Mouse (Mus musculus) intestine, postnatal 0 days (tissue): ENCODE measurements around the gene Gm5089. TPM values are rescaled to one million over a fixed set of nuclear protein-coding genes. Genes with fewer than 3 reads are reported as not detected.

Experiments
- ATAC-seq: fragments of 200-750 bp; cut with Nextera tagmentation; 2 replicates; pipeline ENCODE4 v1.8.0; 2017; ENCODE audit warnings: mild to moderate bottlenecking, moderate TSS enrichment, moderate library complexity
- H3K27ac ChIP-seq: fragments of 300-500 bp; sonication (generic); 2 replicates; pipeline ENCODE4 v1.5.1; 2014; ENCODE audit warnings: mild to moderate bottlenecking, low read depth, low read length, moderate library complexity
- H3K27me3 ChIP-seq: fragments of 300-500 bp; sonication (generic); replicated peaks from 2 replicates; pipeline ENCODE4 v1.6.1; 2014; ENCODE audit warnings: low read length, mixed read lengths; ENCODE audit not compliant: control insufficient read depth, insufficient read depth
- H3K36me3 ChIP-seq: fragments of 300-500 bp; sonication (generic); 2 replicates; pipeline ENCODE4 v1.6.1; 2014; ENCODE audit warnings: mild to moderate bottlenecking, moderate library complexity; ENCODE audit not compliant: control insufficient read depth, insufficient read depth
- H3K4me1 ChIP-seq: fragments of 300-500 bp; sonication (generic); replicated peaks from 2 replicates; pipeline ENCODE4 v1.6.1; 2014; ENCODE audit warnings: antibody characterized with exemption, low read length, mixed read lengths; ENCODE audit not compliant: control insufficient read depth, insufficient read depth
- H3K4me2 ChIP-seq: fragments of 300-500 bp; sonication (generic); replicated peaks from 2 replicates; pipeline ENCODE4 v1.6.1; 2014; ENCODE audit warnings: low read depth, mild to moderate bottlenecking, moderate library complexity
- H3K4me3 ChIP-seq: fragments of 300-500 bp; sonication (generic); 2 replicates; pipeline ENCODE4 v1.5.1; 2014; ENCODE audit warnings: low read depth, low read length
- H3K9ac ChIP-seq: fragments of 300-500 bp; sonication (generic); 2 replicates; pipeline ENCODE4 v1.6.1; 2014; ENCODE audit warnings: mild to moderate bottlenecking, low read depth, low read length
- H3K9me3 ChIP-seq: fragments of 300-500 bp; sonication (generic); 2 replicates; pipeline ENCODE4 v1.6.1; 2016; ENCODE audit warnings: mixed run types; ENCODE audit not compliant: control insufficient read depth
- CTCF ChIP-seq: sonication (generic); IDR thresholded peaks from 2 replicates; pipeline ENCODE4 v1.5.1; 2016; ENCODE audit warnings: low read depth, mild to moderate bottlenecking, control low read depth, antibody characterized with exemption, moderate library complexity
- WGBS: fragments of 180-500 bp; shearing (Covaris S2); extraction: QIAGEN DNeasy Blood & Tissue Kit; methylation state at CpG from one replicate; pipeline ENCODE4 v1.1.7; 2014; 5-methylcytosine and 5-hydroxymethylcytosine counted together
- polyA plus RNA-seq: library from polyadenylated mRNA; unstranded; fragments of >200 nt; fragmentation: Nextera tagmentation; extraction: Ambion mirVana; gene quantifications from 2 replicates; pipeline ENCODE4 v1.2.1, GENCODE M21; 2015

Gm5089 gene
- polyA plus RNA-seq, 1 experiment from 2014 or later, result not detected

- Histone ChIP-seq H3K9me3 (no peaks in the 10 kb centered on the region), H3K36me3 (no peaks in the 10 kb centered on the region), H3K27me3 (peaks cover 88% of the 10 kb centered on the region), H3K4me2 (no peak overlapping the region), H3K9ac (no peak overlapping the region), H3K4me1 (no peaks in the 10 kb centered on the region), H3K4me3 (no peak overlapping the region), H3K27ac (no peak overlapping the region)
- no peak for ATAC-seq
- 3% methylated on average over 5 of the region's 5 CpGs for WGBS
- TF ChIP-seq CTCF, result no peak
These were observed 38.1 kb upstream of the Gm5089 start for GRCm38 (mm10) chr14:122489041-122489440.

DNA sequence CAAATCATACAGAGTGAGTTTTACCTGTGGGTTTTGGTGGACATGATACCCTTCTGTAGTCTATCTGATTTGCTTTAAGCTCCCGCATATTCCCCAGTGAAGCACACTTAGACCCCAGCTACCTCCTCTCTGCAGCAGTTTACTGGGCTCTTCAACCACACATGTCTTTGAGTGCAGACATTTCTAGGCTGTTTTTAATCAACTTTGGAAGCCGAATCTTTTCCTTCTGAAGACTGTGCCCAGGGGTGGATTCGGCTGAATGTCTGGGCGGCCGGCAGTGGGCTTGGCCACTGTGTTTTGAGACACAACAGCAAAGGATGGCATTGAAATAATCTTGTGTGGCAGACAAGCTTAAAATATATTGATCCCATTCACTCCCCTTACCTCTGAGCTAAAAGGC lies 36.5 kb upstream of the Gm5089 start:
- Histone ChIP-seq H3K9ac (no peak overlapping the region), H3K9me3 (no peaks in the 10 kb centered on the region), H3K4me1 (no peaks in the 10 kb centered on the region), H3K27me3 (peaks cover 91% of the 10 kb centered on the region), H3K27ac (no peak overlapping the region), H3K4me2 (no peak overlapping the region), H3K4me3 (no peak overlapping the region), H3K36me3 (no peaks in the 10 kb centered on the region)
- no peak for ATAC-seq
- TF ChIP-seq CTCF, result no peak
- 5% methylated on average over 5 of the region's 5 CpGs for WGBS

GRCm38 (mm10) chr14:122486611-122487010 lies 35.7 kb upstream of the Gm5089 start:
- no peak overlapping the region for H3K4me2 ChIP-seq
- no peak overlapping the region for H3K9ac ChIP-seq
- H3K27ac ChIP-seq, result no peak overlapping the region
- H3K36me3 ChIP-seq, result no peaks in the 10 kb centered on the region
- no peak for TF ChIP-seq CTCF
- WGBS, result 8% methylated on average over 1 of the region's 1 CpGs
- H3K4me3 ChIP-seq, result no peak overlapping the region
- no peaks in the 10 kb centered on the region for H3K4me1 ChIP-seq
- peaks cover 96% of the 10 kb centered on the region for H3K27me3 ChIP-seq
- no peak for ATAC-seq
- no peaks in the 10 kb centered on the region for H3K9me3 ChIP-seq

- Histone ChIP-seq H3K4me1 (no peaks in the 10 kb centered on the region), H3K9me3 (no peaks in the 10 kb centered on the region), H3K4me2 (no peak overlapping the region), H3K27me3 (peaks cover 95% of the 10 kb centered on the region), H3K27ac (no peak overlapping the region), H3K4me3 (no peak overlapping the region), H3K36me3 (no peaks in the 10 kb centered on the region), H3K9ac (no peak overlapping the region)
- ATAC-seq, result no peak
- no peak for TF ChIP-seq CTCF
- 4% methylated on average over 12 of the region's 12 CpGs for WGBS
These were observed 34.8 kb upstream of the Gm5089 start for GRCm38 (mm10) chr14:122485635-122486181.

DNA sequence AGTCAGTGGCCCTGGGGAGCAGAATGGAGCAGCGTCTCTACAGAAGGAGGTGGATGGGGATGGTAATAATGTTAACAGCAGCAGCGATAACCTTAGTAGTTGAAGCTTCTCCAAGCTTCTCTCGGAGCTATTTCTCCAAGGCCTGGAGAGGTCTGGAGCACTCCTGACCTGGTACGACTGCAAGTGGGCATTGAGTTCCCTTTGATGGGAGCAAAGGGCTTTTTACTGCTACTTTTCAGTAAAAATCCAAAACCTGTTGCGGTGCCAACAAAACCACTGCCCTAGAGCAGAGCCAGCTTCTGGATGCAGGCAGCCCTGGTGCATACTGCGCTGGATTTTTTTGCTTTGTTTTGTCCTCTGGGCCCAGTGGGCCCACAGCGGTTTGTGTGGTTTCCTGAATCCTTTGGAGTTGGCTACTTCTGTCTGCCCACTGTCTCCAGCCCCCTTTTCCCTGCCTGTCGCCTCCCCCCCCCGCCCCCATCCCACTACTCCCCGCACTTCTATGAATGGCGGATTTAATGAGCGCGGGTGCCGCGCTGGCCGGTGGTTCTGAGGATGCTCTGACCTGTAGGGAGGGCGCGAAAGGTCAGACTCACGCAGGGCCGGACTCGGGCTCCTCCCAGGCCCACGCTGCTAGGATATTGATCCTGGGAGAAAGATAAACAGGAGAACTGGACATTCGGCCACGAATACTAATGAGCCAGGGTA lies 34.1 kb upstream of the Gm5089 start:
- no peaks in the 10 kb centered on the region for H3K4me1 ChIP-seq
- H3K36me3 ChIP-seq, result no peaks in the 10 kb centered on the region
- H3K4me2 ChIP-seq, result no peak overlapping the region
- peaks cover 95% of the 10 kb centered on the region for H3K27me3 ChIP-seq
- WGBS, result 1% methylated on average over 24 of the region's 24 CpGs
- no peaks in the 10 kb centered on the region for H3K9me3 ChIP-seq
- H3K4me3 ChIP-seq, result no peak overlapping the region
- no peak overlapping the region for H3K27ac ChIP-seq
- no peak overlapping the region for H3K9ac ChIP-seq
- no peak for ATAC-seq
- no peak for TF ChIP-seq CTCF

- no peak for ATAC-seq
- H3K9ac ChIP-seq, result no peak overlapping the region
- H3K9me3 ChIP-seq, result no peaks in the 10 kb centered on the region
- H3K36me3 ChIP-seq, result no peaks in the 10 kb centered on the region
- H3K4me1 ChIP-seq, result no peaks in the 10 kb centered on the region
- no peak overlapping the region for H3K4me3 ChIP-seq
- TF ChIP-seq CTCF, result no peak
- H3K27ac ChIP-seq, result no peak overlapping the region
- peaks cover 94% of the 10 kb centered on the region for H3K27me3 ChIP-seq
- H3K4me2 ChIP-seq, result no peak overlapping the region
- WGBS, result 8% methylated on average over 4 of the region's 4 CpGs
These were observed 33.5 kb upstream of the Gm5089 start for GRCm38 (mm10) chr14:122484458-122484843.
